14 mouse cellular contexts compared by ENCODE assay signal in genomic region chr9:77054426-77055193, GRCm38 (mm10). TPM values are rescaled to one million over a fixed set of nuclear protein-coding genes. Genes with fewer than 3 reads are reported as not detected.
"Had no signal": no experiment of that assay in that cellular context is flagged by ENCODE, and none has a peak within 500 bp of the region (broad histone marks: within the 10 kb centered on the region; RNA-seq: fewer than 3 reads in every experiment).

No protein-coding gene starts in this region.

- H3K4me3 ChIP-seq: left cerebral cortex, adult 2 months; limb, embryonic 15.5 days; liver, embryonic 13.5 days; lung, embryonic 15.5 days; megakaryocyte, embryonic 14.5 days had no signal

- H3K9me3 ChIP-seq: limb, embryonic 15.5 days; liver, embryonic 13.5 days; lung, embryonic 15.5 days; megakaryocyte, embryonic 14.5 days had no signal

- H3K9ac ChIP-seq: limb, embryonic 15.5 days; liver, embryonic 13.5 days; liver, postnatal 0 days; lung, embryonic 15.5 days had no signal

- ATAC-seq: intestine, postnatal 0 days; liver, postnatal 0 days had no signal

- DNase-seq: kidney, adult 8-10 months; kidney, postnatal 25 days; liver, embryonic 13.5 days; liver, postnatal 0 days; lung, postnatal 14 days; right cerebral cortex, postnatal 25 days; thymus, postnatal 4 days had no signal

- H3K27me3 ChIP-seq: limb, embryonic 15.5 days; liver, embryonic 13.5 days; lung, embryonic 15.5 days; megakaryocyte, embryonic 14.5 days had no signal

- H3K27ac ChIP-seq: left cerebral cortex, adult 2 months; limb, embryonic 15.5 days; liver, embryonic 13.5 days; lung, embryonic 15.5 days; macrophage had no signal

- H3K4me1 ChIP-seq: limb, embryonic 15.5 days; liver, embryonic 13.5 days had no signal

- H3K4me2 ChIP-seq: limb, embryonic 15.5 days; liver, embryonic 13.5 days; lung, embryonic 15.5 days had no signal

- H3K36me3 ChIP-seq: limb, embryonic 15.5 days; liver, embryonic 13.5 days; lung, embryonic 15.5 days had no signal

RNA-seq across cellular contexts. Expression of gene Tinag, which starts 9.0 kb away (rescaled TPM):
- total RNA-seq: layer of hippocampus, postnatal 25 days had no signal
- polyA plus RNA-seq: liver, embryonic 13.5 days; liver, postnatal 0 days; macrophage had no signal
